Mouse (Mus musculus) frontal cortex, postnatal 14 days (tissue): ENCODE measurements around the gene Hamp2.
"Not testable (repeated sequence)": the region's sequence is repeated elsewhere in the genome, so short reads cannot be mapped to it uniquely, and the experiment has no call there.

Source experiments
- DNase-seq, 2 experiments: peaks; one replicate each; pipeline ENCODE4 v3.0.0; 2022; ENCODE audit warnings: low spot score in 2 of 2

The Hamp2 gene

DNA sequence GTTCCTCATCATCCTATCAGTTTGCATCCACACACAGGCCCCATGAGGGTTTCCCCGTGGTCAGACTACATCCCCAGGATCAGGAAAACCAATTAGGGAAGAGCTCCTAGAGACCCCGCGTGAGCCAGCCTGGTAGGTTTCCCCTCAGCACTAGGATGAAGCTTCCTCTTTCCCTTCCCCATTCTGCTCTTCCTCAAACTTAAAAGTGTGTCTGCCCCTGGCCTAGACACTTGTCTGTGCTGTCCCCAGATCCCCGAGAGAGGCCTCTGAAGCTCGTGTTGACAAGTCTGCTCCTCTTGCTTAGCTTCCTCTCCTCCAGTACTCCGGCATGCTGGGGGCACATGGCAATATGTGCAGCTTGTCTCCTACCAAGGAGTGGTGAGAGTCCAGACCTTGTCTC, 29.0 kb upstream of the Hamp2 start:
- no peak for DNase-seq

GRCm38 (mm10) chr7:30952441-30953265, 28.2 kb upstream of the Hamp2 start:
- DNase-seq, result no peak

DNA sequence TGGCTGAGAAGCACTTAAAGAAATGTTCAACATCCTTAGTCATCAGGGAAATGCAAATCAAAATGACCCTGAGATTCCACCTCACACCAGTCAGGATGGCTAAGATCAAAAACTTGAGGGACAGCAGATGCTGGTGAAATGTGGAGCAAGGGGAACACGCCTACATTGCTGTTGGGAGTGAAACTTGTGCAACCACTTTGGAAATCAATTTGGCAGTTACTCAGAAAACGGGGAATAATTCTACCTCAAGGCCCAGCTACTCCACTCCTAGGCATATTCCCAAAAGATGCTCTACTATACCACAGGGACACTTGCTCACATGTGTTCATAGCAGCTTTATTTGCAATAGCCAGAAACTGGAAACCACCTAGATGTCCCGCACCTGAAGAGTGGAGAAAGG, 25.4 kb upstream of the Hamp2 start:
- DNase-seq, result not testable (repeated sequence)

DNA sequence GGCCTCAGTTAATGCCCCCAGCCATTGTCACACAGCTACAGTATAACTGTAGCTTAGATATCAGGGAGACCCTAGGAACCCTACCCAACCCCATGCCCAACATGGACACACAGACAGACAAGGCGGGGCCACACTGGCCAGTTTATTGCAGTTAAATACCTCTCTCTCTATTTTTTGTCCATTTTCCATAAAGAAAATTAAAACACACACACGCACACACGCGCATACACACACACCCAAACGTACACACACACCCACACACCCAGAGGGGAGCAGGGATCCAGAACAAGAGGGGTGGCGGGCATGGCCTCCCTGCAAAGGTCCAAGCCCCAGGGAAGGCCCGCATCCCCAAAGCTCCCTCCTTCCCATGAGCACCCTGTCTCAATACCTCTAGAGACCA, 21.4 kb upstream of the Hamp2 start:
- no peak for DNase-seq

DNA sequence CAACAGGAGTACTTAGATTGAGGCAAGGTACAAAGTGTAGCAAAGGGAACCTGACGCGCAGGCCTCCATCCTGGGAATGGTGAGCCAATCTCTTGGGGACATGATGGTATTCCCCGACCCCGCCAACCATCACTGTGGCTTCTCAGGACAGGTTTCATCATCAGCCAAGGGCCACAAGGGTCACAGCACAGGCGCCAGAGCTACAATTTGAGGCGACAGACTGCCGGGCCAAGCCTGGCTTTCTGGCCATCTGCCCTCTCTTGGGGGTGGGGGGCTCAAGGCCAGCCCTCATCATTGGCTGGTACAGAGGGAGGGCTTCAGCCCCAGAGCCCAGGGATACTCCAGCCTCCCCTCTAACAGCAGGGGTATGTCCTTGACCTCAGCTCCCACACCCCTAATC, 21.0 kb upstream of the Hamp2 start:
- not testable (repeated sequence) for DNase-seq

DNA sequence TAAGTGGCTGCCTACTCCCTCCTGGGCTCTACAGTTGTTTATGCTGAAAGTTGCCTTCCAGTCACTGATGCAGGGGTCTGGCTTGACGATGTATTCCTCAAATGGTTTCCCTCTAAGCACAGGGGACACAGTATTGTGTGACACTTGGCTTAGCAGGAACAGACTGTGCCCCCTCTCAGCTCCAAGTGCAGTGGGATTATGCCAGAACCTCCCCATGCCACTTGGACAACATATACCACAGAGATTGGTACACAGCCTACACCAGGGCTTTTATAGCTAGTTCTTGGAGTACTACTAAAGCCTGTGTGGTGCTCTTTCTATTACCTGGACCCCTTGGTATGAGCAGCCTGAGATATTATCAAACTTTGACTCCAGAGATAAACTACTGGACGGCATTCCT, 20.2 kb upstream of the Hamp2 start:
- not testable (repeated sequence) for DNase-seq

DNA sequence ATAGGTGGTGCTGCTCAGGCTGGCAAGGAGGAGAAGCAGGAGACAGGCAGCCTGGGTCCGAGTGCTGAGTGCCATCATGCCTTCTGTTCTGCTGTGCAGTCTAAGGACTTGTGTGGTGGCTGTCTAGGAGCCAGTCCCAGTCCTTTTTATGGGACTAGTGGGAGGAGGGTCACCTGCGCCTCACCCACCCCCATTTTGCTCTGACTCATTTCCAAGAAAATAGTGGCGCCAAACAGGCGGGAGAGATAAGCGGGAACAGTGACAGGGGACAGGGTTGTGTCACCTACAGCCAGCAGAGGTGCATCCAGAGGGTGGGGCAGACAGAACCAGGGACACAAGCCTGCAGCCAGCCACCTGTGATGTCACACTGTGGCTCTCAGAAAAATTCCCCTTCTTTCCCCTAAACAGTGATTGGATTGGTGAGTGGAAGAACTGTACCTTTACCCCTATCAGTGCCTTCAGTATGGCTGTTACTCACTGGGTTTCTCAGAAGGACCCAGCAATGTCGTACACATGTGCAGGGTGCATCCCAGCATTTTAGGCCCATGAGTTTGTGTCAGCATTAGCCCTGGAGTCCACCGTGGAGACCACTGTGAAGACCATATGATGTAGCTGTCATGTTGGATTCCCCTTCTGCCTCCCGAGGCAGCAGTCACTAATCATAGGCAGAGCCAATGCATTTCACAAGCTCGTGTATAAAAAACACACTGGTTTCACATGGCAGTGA, 19.6 kb upstream of the Hamp2 start, which contains the start of gene Hamp:
Gene Hamp, minus strand, starts transcription at position 124 of the 727 bp plus-strand sequence.
- no peak for DNase-seq

DNA sequence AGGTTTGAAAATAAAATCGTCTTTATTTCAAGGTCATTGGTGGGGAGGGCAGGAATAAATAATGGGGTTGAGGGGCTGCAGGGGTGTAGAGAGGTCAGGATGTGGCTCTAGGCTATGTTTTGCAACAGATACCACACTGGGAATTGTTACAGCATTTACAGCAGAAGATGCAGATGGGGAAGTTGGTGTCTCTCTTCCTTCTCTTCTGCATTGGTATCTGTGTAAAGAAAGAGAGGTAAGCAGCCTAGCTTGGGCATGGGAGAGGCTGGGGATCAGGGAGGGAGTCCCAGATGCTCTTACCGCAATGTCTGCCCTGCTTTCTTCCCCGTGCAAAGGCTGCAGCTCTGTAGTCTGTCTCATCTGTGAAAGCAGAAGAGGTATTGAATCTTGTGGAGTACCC, 17.9 kb upstream of the Hamp2 start:
- DNase-seq, result not testable (repeated sequence)

GRCm38 (mm10) chr7:30940070-30940469, 15.6 kb upstream of the Hamp2 start:
- DNase-seq, result not testable (repeated sequence)

- not testable (repeated sequence) for DNase-seq
Observed at GRCm38 (mm10) chr7:30935422-30936099, 11.1 kb upstream of the Hamp2 start.

- no peak for DNase-seq
Observed at GRCm38 (mm10) chr7:30924071-30924470, 410 bp downstream of the Hamp2 start.

DNA sequence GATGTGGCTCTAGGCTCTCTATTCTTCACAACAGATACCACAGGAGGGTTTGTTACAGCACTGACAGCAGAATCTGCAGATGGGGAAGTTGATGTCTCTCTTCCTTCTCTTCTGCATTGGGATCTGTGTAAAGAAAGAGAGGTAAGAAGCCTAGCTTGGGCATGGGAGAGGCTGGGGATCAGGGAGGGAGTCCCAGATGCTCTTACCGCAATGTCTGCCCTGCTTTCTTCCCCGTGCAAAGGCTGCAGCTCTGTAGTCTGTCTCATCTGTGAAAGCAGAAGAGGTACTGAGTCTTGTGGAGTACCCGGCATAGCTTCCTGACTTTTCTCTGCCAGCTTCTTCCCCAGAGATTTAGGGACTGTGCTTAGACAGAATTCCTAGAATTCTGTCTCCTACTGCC, 2.0 kb downstream of the Hamp2 start:
- not testable (repeated sequence) for DNase-seq

- DNase-seq, result no peak
Observed at GRCm38 (mm10) chr7:30920217-30920616, 4.3 kb downstream of the Hamp2 start.

DNA sequence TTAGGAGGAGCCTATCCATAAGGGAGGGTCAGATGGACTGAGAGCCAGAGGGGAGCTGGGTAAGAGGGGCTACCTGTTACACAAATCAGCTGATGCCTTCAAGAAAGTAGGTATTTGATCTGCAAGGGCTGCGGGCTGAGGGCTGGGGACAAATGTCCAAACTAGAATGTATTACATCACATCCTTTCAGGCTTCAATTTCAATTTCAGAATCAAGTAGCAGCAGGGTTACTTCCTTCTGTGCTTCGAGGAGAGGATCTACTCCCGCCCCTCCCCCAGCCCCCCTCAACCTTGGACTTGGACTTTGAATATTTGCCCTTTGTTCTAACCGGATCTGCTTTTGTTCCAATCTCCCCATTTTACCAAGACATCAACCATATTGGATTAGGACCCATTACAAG, 7.3 kb downstream of the Hamp2 start:
- no peak for DNase-seq

DNA sequence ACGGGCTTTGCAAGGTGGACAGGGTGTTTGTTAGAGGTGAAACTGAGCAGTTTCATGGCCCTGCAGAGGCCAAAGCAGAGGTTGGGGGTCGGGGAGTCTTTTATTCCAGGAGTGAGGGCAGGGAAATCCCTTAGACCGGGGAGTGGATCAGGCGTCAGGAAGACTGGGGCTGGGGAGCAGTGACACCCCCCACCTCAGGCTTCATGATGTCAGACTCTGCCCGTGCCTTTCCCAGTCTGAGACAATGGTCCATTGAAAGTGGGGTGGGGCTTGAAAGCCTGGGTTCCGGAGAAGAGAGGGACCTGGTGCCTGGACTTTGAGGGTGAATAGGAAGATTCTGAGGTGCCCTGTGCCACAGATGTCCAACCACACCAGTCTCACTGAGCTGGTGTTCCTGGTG, 7.8 kb downstream of the Hamp2 start:
- no peak for DNase-seq

DNA sequence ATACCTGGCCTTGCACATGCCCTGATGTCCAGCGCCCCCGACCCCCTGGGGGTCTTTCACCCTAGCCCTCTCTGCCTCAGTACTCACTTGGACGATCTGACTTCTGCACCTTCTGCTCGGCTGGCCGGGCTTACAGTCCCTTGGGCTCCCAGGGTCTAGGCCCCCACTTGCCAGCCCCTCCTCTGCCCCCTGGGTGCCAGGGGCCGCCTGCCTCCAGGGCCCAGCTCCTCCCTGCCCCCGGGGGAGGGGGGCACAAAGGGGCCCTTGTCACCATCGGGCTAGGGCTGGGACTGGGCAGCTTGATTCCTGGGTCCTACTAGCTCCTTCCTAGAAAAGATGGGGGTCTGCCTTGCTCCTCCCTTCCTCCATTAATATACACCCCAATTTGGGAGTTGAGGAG, 9.7 kb downstream of the Hamp2 start, which contains the start of gene Mag:
Gene Mag, minus strand, starts transcription at position 142 of the 400 bp plus-strand sequence.
- DNase-seq, result no peak

GRCm38 (mm10) chr7:30909773-30910172, 14.7 kb downstream of the Hamp2 start:
- DNase-seq, result no peak

GRCm38 (mm10) chr7:30908992-30909431, 15.5 kb downstream of the Hamp2 start:
- no peak for DNase-seq

- no peak for DNase-seq
Observed at GRCm38 (mm10) chr7:30908277-30908991, 16.0 kb downstream of the Hamp2 start.

DNA sequence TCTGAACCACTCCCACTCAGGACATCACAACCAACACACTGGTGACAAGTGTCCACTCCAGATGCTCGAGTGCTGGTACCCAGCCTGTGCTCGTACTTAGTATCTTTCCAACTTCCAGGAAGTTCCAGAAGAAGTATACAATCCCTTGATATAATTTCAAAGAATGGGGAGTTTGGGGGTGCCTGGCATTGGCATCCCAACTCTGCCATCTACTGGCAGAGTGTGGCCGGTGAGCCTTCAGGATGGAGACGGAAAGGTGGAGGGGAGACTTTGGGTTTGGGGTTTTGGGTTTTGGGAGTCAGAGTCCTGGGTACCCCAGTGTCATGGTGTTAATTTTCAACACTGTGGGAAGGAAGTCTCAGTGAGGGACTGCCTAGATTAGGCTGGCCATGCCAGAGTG, 20.4 kb downstream of the Hamp2 start:
- DNase-seq, result peak in 1 of 2 experiments; percentile 25

DNA sequence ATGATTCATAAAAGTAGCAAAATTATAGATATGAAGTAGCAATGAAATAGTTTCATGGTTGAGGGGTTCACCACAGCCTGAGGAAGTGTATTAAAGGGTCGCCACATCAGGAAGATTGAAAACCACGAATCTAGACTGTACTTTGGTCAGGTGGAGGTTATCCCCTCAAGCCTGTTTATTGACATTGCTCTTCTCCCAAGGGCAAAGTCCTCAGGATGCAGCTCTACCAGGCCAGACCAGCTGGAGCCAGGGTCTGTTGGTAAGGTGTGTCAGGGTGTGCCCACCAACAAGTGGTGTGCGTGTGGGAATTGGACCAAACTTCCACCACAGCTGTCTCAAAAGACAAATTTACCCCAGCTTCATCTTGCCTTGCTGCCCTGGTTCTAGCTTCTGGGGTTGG, 29.3 kb downstream of the Hamp2 start:
- DNase-seq, result no peak

- no peak for DNase-seq
Observed at GRCm38 (mm10) chr7:30892515-30892914, 32.0 kb downstream of the Hamp2 start.
